Mouse (Mus musculus): ENCODE measurements at regions not wholly inside any gene's neighbourhood (a gene's known extent, or its start where the extent isn't known, plus 50 kb on each side); places are given as distances from the start of the nearest gene placed in this dataset.

- no peak for DNase-seq
These were observed 54.8 kb upstream of the Tet2 start for GRCm38 (mm10) chr3:133599731-133600130.

GRCm38 (mm10) chr3:133600447-133601220 is 55.7 kb upstream of the Tet2 start:
- peak; percentile 40 for DNase-seq

- no peak for DNase-seq
These were observed 60.5 kb upstream of the Tet2 start for GRCm38 (mm10) chr3:133605460-133605859.

- DNase-seq = no peak
These were observed 63.9 kb upstream of the Tet2 start for GRCm38 (mm10) chr3:133608845-133609261.

GRCm38 (mm10) chr3:133613836-133614711 is 69.1 kb upstream of the Tet2 start:
- no peak for DNase-seq

- peak; percentile 16 for DNase-seq
These were observed 69.9 kb upstream of the Tet2 start for GRCm38 (mm10) chr3:133614712-133615426.

GRCm38 (mm10) chr3:133617036-133617435 is 72.1 kb upstream of the Tet2 start:
- no peak for DNase-seq

GRCm38 (mm10) chr3:133618491-133618890 is 73.6 kb upstream of the Tet2 start:
- no peak for DNase-seq

GRCm38 (mm10) chr3:133623201-133623744 is 78.3 kb upstream of the Tet2 start:
- no peak for DNase-seq

GRCm38 (mm10) chr3:133624079-133624875 is 79.3 kb upstream of the Tet2 start:
- no peak for DNase-seq

GRCm38 (mm10) chr3:133625046-133625445 is 80.1 kb upstream of the Tet2 start:
- no peak for DNase-seq

GRCm38 (mm10) chr3:133626442-133626841 is 81.5 kb upstream of the Tet2 start:
- no peak for DNase-seq

GRCm38 (mm10) chr3:133627116-133627844 is 82.3 kb upstream of the Tet2 start:
- DNase-seq = no peak

- DNase-seq = no peak
These were observed 89.4 kb upstream of the Tet2 start for GRCm38 (mm10) chr3:133634306-133634705.

GRCm38 (mm10) chr3:133645604-133646003 is 100.7 kb upstream of the Tet2 start:
- no peak for DNase-seq

- DNase-seq = no peak
These were observed 101.6 kb upstream of the Tet2 start for GRCm38 (mm10) chr3:133646449-133647059.

GRCm38 (mm10) chr3:133650025-133650424 is 105.1 kb upstream of the Tet2 start:
- no peak for DNase-seq

GRCm38 (mm10) chr3:133651996-133652395 is 107.1 kb upstream of the Tet2 start:
- no peak for DNase-seq

- DNase-seq = no peak
These were observed 114.8 kb upstream of the Tet2 start for GRCm38 (mm10) chr3:133659759-133660158.

GRCm38 (mm10) chr3:133661303-133661702 is 116.4 kb upstream of the Tet2 start:
- no peak for DNase-seq
